Mouse (Mus musculus) cerebellum, adult (tissue): ENCODE results near the gene Efna5.

Experiments
- ATAC-seq: cut with Nextera tagmentation; 2 replicates; pipeline ENCODE4 v1.9.2; 2017; ENCODE audit warnings: mild to moderate bottlenecking, moderate library complexity, mixed read lengths; ENCODE audit not compliant: insufficient number of reproducible peaks, low FRiP score, low TSS enrichment

The Efna5 gene

DNA sequence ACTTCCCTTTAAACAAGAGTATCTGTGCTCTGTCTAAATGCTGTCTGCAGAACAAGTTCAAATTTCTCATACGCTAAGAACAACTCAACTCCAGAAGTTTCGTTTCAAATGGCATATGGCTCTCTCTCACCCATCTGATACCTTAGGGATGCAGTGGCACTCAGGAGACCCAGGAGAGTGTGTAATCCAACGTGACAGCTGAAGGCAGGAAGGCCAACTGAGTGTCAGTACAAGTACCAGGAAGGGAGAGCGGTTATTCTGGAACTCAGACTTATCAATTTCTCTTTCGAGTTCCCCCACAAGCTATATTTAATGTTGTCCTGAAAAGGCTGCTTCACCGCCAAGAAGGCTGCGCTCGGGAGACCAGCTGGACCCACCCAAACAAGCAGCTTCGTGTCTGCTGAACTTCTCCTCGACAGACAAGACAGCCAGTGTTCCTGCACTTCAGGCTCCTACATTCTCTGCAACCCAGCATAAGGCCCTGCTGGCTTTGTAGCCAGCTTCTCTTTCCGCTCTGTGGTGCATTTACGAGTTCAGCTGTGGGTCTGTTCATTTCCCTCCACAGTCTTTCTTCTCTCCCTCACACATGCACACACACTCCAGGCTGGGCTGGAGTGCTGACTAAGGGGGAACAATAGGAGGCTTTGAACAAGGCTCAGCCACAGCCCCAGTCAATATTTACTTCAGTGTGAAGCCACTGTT, 18.7 kb downstream of the Efna5 start:
- ATAC-seq: no peak

DNA sequence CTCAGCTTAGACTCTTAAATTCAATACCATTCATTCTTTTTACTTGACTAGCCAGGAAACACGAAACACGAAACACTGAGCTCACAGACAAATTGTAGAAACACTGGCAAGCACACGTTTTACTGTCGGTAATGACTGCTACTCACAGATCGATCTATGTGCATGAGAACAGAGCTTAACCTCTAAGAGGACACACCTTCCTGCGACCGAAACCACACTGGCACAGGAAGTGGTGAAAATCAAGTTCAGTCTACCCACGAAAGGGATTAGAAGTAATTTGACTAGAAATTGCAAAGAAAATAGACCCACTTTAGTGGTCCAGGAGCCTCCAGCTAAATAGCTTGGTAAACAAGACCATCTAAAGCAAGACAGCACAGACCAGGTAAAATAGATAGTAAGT, 23.8 kb downstream of the Efna5 start:
- no peak for ATAC-seq

DNA sequence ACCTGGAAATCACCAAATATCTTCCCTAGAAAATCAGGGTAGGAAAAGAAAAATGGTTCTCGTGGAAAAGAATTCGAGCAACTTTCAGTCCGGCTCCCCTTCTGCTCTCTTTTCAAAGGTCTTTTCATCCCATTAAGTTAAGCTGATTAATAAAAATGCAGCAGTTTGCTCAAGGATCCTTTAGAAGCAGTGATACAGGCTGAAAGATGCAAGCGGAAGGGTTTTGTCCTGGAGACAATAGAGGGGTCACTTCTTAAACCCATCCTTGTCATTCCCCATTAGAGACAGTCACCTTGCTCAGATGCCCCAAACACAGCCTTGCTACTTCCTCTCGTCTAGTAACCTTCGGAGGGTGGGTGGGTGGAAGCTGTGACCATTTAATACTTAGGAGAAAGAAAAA, 27.4 kb downstream of the Efna5 start:
- ATAC-seq: no peak

GRCm38 (mm10) chr17:62852822-62853608, 28.1 kb downstream of the Efna5 start:
- ATAC-seq: no peak

- no peak for ATAC-seq
These were observed 29.8 kb downstream of the Efna5 start for GRCm38 (mm10) chr17:62851268-62851667.

DNA sequence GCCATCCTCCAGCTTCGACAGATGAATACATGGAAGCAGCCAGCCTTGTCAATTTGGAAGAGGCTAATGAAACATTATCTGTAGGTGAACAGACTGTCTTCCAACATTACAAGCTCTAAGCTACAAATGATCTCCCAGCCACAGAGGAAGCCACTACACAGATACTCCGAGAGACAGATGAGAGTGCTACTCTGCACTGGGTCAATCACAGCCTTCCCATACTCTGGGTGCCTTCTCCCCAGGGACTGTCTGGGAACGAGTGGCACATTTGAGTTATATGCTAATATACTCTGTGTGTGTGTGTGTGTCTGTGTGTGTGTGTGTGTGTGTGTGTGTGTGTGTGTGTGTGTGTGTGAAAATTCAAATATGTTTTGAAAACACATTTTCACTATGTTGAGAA, 30.5 kb downstream of the Efna5 start:
- ATAC-seq: no peak

GRCm38 (mm10) chr17:62849676-62850075, 31.4 kb downstream of the Efna5 start:
- no peak for ATAC-seq

DNA sequence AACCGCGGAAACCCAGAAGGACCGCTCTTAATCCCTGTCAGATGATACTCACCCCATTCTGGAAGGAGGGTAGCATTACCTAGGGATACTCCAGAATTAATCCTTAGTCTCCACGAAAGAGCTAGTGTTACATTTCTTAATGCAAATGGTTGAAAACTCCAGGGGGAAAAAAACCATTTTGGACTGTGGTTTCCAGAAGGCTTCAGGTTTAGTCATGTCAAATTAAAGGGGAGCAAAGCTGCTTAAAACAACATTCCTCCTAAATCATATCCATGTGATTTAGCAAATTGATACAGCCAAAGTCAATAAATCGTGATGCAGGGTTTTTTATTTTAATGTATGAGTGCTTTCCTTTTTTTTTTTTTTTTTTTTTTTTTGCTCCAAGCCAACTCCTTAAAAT, 35.5 kb downstream of the Efna5 start:
- ATAC-seq: no peak

DNA sequence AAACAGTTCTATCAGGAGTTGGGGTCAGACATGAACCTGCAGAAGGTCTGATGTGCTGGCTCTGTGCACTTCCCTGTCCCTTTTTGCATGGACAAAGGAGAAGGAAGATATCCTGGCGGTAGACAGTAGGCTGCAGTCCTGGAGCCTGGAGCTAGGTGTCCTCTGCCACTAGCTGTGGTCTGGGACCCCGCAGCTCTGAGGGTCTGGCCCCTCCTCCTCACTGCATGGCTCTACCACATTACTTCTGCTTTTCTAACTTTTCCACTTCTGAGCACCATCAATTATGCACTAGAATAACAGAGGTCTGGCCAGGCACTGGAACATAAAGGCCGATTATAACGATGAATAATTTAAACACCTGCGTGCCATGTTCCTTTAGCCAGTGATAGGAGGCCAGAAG, 36.8 kb downstream of the Efna5 start:
- no peak for ATAC-seq

DNA sequence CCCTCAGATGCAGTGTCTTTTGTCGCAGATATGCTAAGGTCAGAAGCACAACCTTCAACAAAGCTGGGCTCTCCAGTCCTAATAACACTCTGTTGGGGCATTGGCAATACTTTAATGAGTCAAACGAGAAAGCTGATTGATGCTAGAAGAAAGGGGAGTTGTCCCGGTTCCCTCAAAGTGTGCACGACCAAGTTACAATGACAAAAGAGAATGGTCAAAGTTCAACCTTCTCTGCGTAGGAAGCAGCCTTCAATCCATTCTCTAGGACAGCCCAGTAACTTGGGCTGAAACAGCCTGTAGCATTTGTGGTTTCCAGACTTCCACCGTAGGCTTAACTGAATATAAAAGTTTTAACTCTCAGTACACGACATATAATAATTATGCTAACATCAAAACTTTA, 43.8 kb downstream of the Efna5 start:
- no peak for ATAC-seq

DNA sequence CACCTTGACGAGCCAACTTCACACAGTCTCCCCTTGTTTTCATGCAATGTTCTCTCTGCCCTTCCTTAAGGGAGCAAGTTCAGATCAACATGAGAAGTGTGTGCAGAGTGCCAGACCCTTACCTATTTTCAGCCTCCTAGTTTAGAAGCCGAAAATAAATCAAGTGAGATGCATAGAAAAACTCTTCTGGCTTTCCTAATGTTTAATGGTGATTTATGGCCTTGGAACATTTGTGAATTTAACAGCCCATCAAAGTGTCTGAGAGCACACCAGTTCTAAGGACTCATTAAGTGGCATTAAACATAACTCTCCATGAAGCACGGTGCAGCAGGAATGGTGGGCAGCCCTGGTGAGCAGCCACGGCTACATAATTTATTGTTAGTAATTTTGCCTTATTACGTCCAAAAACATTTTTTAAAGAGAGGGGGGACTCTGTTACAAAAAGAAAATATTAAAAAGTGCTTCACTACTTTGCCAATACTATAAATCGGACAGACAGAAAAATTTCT, 44.5 kb downstream of the Efna5 start:
- ATAC-seq: no peak

DNA sequence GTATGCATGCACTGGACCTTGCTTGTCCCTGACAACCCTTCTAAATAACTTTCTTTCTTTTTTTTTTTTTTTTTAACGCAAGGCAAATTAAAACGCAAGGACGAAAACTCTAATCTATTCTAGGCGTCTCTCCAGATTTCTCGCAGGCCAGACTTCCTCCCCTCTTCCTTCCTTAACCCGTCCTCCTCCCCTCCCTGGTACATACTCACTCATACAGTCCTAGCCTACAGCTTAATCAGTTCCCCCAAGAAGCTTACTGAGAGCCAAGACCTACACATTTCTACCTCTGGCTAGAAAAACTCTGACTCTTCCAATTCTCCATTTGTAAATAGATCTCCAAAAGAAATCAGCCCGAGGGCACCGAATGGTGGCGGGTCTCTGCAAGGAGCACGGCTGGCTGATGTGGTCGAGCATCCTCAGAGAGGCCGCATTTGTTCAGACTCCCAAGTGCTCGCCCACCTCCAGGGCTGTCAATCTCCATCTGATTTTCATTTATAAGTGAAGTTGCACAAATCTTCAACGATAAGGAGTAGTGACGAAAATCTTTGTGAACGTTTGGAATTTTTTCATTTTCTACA, 48.5 kb downstream of the Efna5 start:
- no peak for ATAC-seq

DNA sequence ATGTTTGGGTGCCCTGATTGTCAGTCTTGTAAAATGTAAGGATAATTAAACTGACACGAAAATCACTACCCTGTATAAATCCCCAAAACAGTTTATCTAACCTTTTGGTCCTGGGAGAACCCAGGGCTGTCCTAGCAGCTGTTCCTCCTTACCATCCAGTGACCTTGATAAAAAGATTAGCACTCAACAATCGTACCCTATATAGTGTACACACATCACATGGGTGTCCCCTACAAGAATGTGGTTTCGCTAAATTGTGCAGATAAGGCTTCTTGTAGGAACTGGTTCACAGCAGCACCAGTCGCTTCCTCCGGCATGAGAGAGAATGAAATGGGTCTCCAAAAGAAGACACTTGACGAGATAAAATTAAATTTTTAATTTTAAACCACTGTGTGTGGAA, 53.6 kb downstream of the Efna5 start:
- ATAC-seq: no peak

DNA sequence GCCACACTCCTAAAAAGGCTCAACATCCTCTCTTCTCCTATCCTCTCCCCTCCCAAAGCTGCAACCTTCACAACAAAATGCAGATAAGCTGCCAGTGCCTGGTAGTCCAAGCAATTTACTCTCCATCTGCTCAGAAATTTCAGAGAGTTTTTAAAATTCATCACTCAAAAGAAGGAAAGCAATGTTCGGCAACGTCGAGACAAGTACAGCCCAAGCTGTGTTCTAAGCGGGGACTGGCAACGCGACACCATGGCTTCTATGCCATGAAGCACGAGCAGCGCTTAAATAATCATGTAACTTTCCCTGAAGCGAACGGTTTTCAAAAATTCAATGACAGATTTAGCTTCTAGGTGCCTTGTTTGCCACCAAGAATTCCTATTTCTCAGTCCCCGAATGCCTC, 59.9 kb downstream of the Efna5 start:
- ATAC-seq: no peak

GRCm38 (mm10) chr17:62819931-62820330, 61.2 kb downstream of the Efna5 start:
- ATAC-seq: no peak

DNA sequence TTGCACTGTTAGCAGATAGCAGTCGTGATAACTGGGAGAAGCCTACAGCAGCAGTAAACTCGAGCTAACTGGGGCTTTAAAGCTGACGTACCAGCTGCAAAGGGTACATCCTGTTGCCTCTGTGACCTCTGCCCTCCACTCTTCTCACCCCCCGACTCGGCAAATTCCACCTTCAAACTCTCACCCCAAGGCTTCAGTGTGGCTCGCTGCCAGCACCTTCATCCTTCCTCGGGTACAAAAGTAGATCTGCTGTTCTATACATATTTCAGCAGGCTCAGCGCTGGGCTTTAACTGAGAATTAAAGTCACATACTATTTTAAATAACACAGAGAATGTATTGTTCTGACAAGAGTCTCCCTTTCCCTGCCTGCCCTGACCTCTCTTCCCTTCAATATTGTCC, 62.3 kb downstream of the Efna5 start:
- no peak for ATAC-seq

GRCm38 (mm10) chr17:62818337-62818736, 62.8 kb downstream of the Efna5 start:
- ATAC-seq: no peak

GRCm38 (mm10) chr17:62816879-62817278, 64.2 kb downstream of the Efna5 start:
- no peak for ATAC-seq

- no peak for ATAC-seq
These were observed 67.7 kb downstream of the Efna5 start for GRCm38 (mm10) chr17:62813461-62813860.

- no peak for ATAC-seq
These were observed 73.2 kb downstream of the Efna5 start for GRCm38 (mm10) chr17:62807891-62808290.

DNA sequence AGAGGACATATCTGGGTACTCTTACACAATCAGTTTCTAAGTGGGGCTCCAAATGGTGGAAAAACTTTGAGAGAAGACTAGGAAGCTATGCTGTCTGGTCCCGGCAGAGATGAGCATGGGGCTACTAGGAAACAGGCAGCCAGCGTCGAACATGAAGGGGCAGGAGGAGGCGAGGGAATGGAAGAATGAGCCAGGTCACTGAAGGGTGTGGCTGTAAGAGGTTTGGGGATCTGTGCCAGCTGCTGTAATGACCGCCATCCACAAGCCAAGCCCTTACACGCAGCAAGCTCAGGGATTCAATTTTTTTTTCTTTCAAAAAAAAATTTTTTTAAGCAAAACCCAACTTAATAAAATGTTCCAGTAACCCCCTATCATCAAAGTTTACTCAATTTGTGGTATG, 74.5 kb downstream of the Efna5 start:
- ATAC-seq: no peak
